Mouse (Mus musculus) intestine, postnatal 0 days (tissue): Measurements from ENCODE around the gene Tiam1. TPM values are rescaled to one million over a fixed set of nuclear protein-coding genes. Genes with fewer than 3 reads are reported as not detected.
A peak's percentile ranks its signal among the peaks of the same experiment; 100 is the strongest.

Experiments used
- ATAC-seq: fragments of 200-750 bp; cut with Nextera tagmentation; 2 replicates; pipeline ENCODE4 v1.8.0; 2017; ENCODE audit warnings: mild to moderate bottlenecking, moderate TSS enrichment, moderate library complexity
- H3K27ac ChIP-seq: fragments of 300-500 bp; sonication (generic); 2 replicates; pipeline ENCODE4 v1.5.1; 2014; ENCODE audit warnings: mild to moderate bottlenecking, low read depth, low read length, moderate library complexity
- H3K27me3 ChIP-seq: fragments of 300-500 bp; sonication (generic); replicated peaks from 2 replicates; pipeline ENCODE4 v1.6.1; 2014; ENCODE audit warnings: low read length, mixed read lengths; ENCODE audit not compliant: control insufficient read depth, insufficient read depth
- H3K36me3 ChIP-seq: fragments of 300-500 bp; sonication (generic); 2 replicates; pipeline ENCODE4 v1.6.1; 2014; ENCODE audit warnings: mild to moderate bottlenecking, moderate library complexity; ENCODE audit not compliant: control insufficient read depth, insufficient read depth
- H3K4me1 ChIP-seq: fragments of 300-500 bp; sonication (generic); replicated peaks from 2 replicates; pipeline ENCODE4 v1.6.1; 2014; ENCODE audit warnings: antibody characterized with exemption, low read length, mixed read lengths; ENCODE audit not compliant: control insufficient read depth, insufficient read depth
- H3K4me2 ChIP-seq: fragments of 300-500 bp; sonication (generic); replicated peaks from 2 replicates; pipeline ENCODE4 v1.6.1; 2014; ENCODE audit warnings: low read depth, mild to moderate bottlenecking, moderate library complexity
- H3K4me3 ChIP-seq: fragments of 300-500 bp; sonication (generic); 2 replicates; pipeline ENCODE4 v1.5.1; 2014; ENCODE audit warnings: low read depth, low read length
- H3K9ac ChIP-seq: fragments of 300-500 bp; sonication (generic); 2 replicates; pipeline ENCODE4 v1.6.1; 2014; ENCODE audit warnings: mild to moderate bottlenecking, low read depth, low read length
- H3K9me3 ChIP-seq: fragments of 300-500 bp; sonication (generic); 2 replicates; pipeline ENCODE4 v1.6.1; 2016; ENCODE audit warnings: mixed run types; ENCODE audit not compliant: control insufficient read depth
- CTCF ChIP-seq: sonication (generic); IDR thresholded peaks from 2 replicates; pipeline ENCODE4 v1.5.1; 2016; ENCODE audit warnings: low read depth, mild to moderate bottlenecking, control low read depth, antibody characterized with exemption, moderate library complexity
- WGBS: fragments of 180-500 bp; shearing (Covaris S2); extraction: QIAGEN DNeasy Blood & Tissue Kit; methylation state at CpG from one replicate; pipeline ENCODE4 v1.1.7; 2014; 5-methylcytosine and 5-hydroxymethylcytosine counted together
- polyA plus RNA-seq: library from polyadenylated mRNA; unstranded; fragments of >200 nt; fragmentation: Nextera tagmentation; extraction: Ambion mirVana; gene quantifications from 2 replicates; pipeline ENCODE4 v1.2.1, GENCODE M21; 2015

The Tiam1 gene
- polyA plus RNA-seq, 1 experiment from 2014 or later: 3.3 TPM

GRCm38 (mm10) chr16:89883897-89884296 is 259.7 kb downstream of the Tiam1 start:
- Histone ChIP-seq H3K4me3 (no peak overlapping the region), H3K4me2 (no peak overlapping the region)
- WGBS: over 99% methylated on average over 4 of the region's 4 CpGs

DNA sequence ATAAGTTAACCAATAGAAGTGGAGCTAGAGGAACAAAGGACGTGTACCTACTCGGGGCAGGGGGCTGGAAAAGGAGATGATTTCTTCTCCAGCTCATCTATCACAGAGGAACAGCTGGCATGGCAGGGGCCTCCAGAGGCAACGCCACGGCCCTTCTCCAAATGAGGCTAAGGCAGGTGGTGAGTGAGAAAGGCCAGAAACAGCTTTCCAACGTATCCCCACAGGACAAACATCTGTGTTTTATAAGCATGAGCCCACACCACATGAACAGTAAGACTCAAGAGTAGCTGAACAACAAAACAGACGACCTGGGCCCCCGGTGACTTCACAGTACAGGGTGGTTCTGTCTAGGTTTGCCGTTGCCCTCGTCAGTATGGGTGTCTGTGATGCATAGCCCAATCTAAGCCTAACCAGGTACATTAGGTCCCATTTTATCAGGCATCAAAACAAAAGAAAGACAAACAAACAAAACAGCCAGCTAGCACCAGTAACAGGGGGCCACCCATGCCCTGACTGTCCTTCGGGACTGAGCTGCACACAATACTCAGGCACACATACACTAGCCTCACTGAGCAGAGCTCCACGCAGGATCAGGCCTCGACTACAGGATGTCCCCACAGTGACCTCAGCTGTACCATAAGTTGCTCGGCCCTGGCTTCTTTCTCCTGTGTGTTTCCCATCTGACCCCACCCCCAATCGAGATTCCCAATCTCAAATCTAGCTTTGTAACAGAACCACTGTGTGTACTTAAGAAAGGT is 260.9 kb downstream of the Tiam1 start:
- no peaks in the 10 kb centered on the region for H3K4me1 ChIP-seq
- no peaks in the 10 kb centered on the region for H3K27me3 ChIP-seq
- 65% methylated on average over 14 of the region's 14 CpGs for WGBS
- no peak overlapping the region for H3K27ac ChIP-seq
- no peak for ATAC-seq
- no peak for TF ChIP-seq CTCF
- no peak overlapping the region for H3K4me2 ChIP-seq
- no peak overlapping the region for H3K9ac ChIP-seq
- no peaks in the 10 kb centered on the region for H3K36me3 ChIP-seq
- H3K9me3 ChIP-seq: no peaks in the 10 kb centered on the region
- no peak overlapping the region for H3K4me3 ChIP-seq

More at GRCm38 (mm10) chr16:89883897-89884296, 259.7 kb downstream of the Tiam1 start:
- H3K9ac ChIP-seq: no peak overlapping the region
- no peaks in the 10 kb centered on the region for H3K4me1 ChIP-seq
- H3K9me3 ChIP-seq: no peaks in the 10 kb centered on the region
- H3K36me3 ChIP-seq: no peaks in the 10 kb centered on the region
- no peaks in the 10 kb centered on the region for H3K27me3 ChIP-seq
- no peak for TF ChIP-seq CTCF
- no peak overlapping the region for H3K27ac ChIP-seq
- ATAC-seq: no peak

GRCm38 (mm10) chr16:89877206-89877605 is 266.4 kb downstream of the Tiam1 start:
- WGBS: 94% methylated on average over 10 of the region's 10 CpGs
- H3K27me3 ChIP-seq: no peaks in the 10 kb centered on the region
- no peak overlapping the region for H3K27ac ChIP-seq
- H3K4me3 ChIP-seq: no peak overlapping the region
- no peak for TF ChIP-seq CTCF
- ATAC-seq: no peak
- no peaks in the 10 kb centered on the region for H3K4me1 ChIP-seq
- H3K36me3 ChIP-seq: no peaks in the 10 kb centered on the region
- no peak overlapping the region for H3K4me2 ChIP-seq
- no peaks in the 10 kb centered on the region for H3K9me3 ChIP-seq
- no peak overlapping the region for H3K9ac ChIP-seq

GRCm38 (mm10) chr16:89876079-89876478 is 267.5 kb downstream of the Tiam1 start:
- Histone ChIP-seq H3K27me3 (no peaks in the 10 kb centered on the region), H3K9me3 (no peaks in the 10 kb centered on the region), H3K36me3 (no peaks in the 10 kb centered on the region), H3K27ac (no peak overlapping the region), H3K9ac (no peak overlapping the region), H3K4me1 (no peaks in the 10 kb centered on the region), H3K4me3 (no peak overlapping the region), H3K4me2 (no peak overlapping the region)
- no peak for TF ChIP-seq CTCF
- WGBS: 85% methylated on average over 3 of the region's 3 CpGs
- no peak for ATAC-seq

DNA sequence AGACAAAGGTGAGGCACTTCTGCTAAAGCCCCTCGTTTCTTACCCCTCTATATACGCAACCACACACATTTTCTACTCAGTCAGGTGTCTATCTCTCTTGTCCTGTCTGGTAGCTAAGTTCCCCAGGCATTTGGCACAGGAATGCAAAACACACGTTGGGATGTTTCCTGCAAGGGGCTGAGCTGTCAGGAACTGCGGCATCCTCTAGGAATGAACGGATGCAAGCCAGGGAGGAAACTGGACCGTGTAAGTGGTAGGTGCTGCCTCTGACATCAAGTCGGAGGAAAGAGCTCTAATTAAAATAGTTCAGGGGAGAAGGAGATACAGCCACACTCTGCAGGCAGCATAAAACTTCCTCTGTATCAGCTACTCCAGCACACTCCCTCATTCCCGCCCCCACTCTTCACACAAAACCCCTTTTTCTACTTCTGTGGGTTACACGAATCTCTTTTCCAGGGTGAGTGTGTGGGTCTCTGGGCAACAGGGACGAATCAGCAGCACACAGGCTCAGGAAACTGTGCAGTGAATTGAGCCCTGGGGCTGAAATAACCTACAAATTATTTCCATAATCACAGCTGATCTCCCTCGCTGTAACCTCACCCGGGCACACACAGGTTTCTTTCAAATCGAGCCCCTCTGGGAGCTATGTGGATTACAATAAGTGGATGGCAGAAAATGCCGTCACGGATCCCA is 269.4 kb downstream of the Tiam1 start:
- Histone ChIP-seq H3K27ac (no peak overlapping the region), H3K4me1 (no peaks in the 10 kb centered on the region)
- WGBS: 64% methylated on average over 15 of the region's 15 CpGs

DNA sequence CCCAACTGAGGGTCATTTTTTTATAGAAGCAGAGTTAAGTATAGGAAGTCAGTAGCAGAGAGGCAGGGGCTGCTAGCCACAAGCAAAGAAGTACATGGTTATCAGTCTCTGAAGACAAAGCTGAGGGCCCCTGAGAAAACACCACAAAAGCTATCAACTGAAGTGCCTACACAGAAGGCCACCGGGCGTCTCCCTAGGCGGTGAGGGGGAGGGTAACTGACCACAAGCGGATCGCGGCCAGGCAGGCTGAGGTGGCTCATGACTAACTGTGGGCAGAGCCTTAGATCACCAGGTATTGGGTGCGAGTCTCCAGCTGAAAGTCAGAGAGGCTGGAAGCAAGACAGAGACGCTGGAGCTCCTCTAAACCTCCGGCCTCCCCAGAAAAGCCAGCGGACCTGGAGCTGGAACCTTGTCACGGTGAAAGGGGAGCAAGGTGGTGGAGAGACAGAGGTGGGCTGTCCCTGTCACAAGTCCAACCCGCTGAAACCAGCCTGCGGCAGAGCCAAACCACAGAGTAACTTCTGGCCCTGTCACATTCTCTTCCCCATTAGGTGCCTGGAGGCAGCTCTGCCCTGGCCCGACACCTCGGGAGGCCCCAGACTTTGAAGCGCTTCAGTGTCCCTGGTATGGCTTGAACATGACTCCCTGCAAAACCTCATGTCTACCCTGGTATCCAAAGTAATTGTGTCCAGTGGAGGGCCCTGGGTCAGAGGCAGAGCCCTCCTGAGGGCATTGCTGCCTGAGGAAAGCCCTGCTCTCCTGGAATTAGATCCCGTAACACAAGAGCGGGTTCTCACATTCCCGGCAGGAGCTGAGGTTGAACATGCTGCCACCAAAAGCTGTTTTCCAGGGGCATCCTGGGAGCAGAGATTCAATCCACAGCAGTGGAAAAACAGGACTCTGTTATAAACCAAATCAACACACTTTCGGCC is 271.3 kb downstream of the Tiam1 start:
- WGBS: 84% methylated on average over 20 of the region's 20 CpGs
- ATAC-seq: no peak

More for the DNA sequence above, 269.4 kb downstream of the Tiam1 start:
- no peak overlapping the region for H3K9ac ChIP-seq
- ATAC-seq: no peak
- H3K4me2 ChIP-seq: no peak overlapping the region
- no peak for TF ChIP-seq CTCF
- no peaks in the 10 kb centered on the region for H3K9me3 ChIP-seq
- H3K4me3 ChIP-seq: no peak overlapping the region
- H3K36me3 ChIP-seq: no peaks in the 10 kb centered on the region
- no peaks in the 10 kb centered on the region for H3K27me3 ChIP-seq

More for the DNA sequence above, 271.3 kb downstream of the Tiam1 start:
- no peak overlapping the region for H3K4me2 ChIP-seq
- H3K4me1 ChIP-seq: no peaks in the 10 kb centered on the region
- H3K4me3 ChIP-seq: no peak overlapping the region
- no peaks in the 10 kb centered on the region for H3K36me3 ChIP-seq
- no peak for TF ChIP-seq CTCF
- no peaks in the 10 kb centered on the region for H3K27me3 ChIP-seq
- no peak overlapping the region for H3K9ac ChIP-seq
- no peaks in the 10 kb centered on the region for H3K9me3 ChIP-seq
- peak overlapping the region; percentile 15; the same call in 1 of the 2 replicates for H3K27ac ChIP-seq
